Mouse (Mus musculus): ENCODE data around the gene Aldh1a3.

The Aldh1a3 gene

DNA sequence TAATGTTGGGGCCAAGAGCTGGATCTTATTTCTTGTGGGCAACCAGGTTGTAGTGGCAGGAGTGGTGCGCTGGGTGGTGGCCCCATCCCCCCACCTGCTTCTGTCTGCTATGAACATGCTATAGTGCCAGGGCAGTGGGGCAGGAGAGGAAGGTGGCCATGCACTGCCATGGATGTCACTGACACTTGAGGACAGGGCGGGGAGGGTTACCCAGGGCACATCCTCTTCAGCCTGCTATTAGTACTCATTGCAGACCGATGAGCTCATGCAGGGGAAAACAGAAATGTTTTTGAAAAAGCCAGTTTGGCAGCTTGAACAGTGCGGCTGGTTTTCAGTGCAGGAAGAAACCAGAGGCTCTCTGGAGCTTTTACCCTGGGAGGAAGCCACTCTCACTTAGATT is 10.5 kb downstream of the Aldh1a3 start:
- no peak for DNase-seq

- no peak for DNase-seq
Measured at GRCm38 (mm10) chr7:66413093-66413492, 14.2 kb downstream of the Aldh1a3 start.

DNA sequence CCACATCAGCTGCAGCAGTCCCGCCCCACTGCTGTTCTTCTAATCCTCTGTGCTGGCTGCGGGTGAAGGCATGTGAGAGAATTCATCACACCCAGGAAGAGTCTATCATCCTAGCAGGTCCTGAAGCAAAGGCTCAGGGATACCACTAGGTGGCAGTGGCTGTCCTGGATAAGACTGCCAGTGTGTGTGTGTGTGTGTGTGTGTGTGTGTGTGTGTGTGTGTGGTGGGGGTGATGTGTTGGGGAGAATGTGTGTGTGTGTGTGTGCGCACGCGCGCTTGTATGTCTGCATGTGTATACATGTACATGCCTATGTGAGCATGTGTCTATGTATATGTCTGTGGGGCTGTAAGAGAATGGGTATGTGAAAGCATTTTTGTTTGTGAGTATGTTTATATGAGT is 17.9 kb downstream of the Aldh1a3 start:
- DNase-seq: peak; percentile 35

DNA sequence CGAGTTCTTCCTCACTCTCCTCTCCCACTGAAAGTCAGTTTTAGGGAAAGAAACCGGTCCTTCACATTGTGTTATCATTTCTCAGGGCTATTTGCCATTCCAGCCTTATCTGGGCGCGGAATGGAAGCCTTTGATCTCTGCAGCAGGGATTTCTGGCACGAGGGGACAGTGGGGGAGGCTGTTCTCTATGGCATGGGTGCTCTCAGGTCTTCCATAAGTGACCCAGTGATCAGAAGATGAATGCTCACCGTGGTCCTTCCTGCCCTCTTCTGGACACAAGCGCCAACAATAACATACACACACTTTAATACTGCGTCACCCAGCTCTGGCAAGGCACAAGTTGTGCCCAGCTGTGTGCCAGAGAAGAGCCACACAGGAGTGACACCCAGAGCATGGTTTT is 20.3 kb downstream of the Aldh1a3 start:
- DNase-seq: no peak

DNA sequence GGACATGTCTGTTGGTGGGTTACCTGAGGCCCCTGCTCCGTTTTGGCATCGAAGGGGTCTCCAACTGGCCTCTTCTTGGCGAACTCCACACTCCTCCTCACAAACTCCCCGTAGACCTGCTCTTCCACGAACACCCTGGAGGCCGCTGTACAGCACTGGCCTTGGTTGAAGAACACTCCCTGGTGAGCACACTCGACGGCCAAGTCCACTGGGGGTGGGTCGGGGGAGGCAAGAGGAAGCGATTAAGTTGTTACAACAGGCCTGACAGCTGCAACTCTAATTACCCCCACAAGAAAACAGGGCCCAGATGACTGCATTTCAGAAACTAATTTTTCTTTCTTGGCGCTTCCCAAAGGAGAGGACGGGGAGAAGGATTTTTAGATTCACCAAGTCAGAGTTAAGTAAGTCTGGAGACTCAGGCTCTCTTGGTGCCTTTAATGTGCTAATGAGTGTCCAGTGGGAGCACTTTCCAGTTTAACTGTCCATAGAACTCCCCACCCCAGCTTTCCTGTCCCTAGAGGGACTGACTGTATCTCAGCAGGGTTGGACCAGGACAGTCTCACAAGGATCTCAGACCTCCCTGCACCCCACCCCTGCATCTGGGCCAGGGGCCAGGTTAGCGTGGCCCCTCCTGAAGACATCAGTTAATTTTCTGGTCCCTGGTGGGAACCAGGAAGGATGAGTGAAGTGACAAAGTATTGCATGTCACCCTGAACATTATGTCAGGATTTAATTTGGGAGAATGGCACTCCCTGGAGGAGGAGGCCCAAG is 21.2 kb downstream of the Aldh1a3 start:
- no peak for DNase-seq

- no peak for DNase-seq
Measured at GRCm38 (mm10) chr7:66405541-66405940, 21.8 kb downstream of the Aldh1a3 start.

DNA sequence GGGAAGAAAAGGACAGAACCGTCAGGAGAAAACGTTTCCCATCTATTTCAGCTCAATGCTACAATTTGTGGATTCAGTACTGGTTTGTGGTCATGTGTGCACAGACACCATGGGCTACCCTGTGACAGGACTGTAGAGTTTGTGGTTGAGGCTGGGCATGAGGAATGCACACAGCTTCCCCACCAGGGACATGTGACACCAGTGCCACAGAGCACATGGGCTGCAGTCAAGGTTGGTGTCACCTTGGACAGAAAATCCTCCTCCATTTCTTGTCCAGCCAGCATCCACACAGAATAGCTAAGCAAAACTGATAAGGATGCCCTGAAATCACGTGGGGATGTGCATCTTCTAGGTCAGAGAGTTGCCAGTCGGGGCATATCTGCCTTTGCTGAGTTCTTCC is 22.5 kb downstream of the Aldh1a3 start:
- no peak for DNase-seq

GRCm38 (mm10) chr7:66404141-66404540 is 23.2 kb downstream of the Aldh1a3 start:
- no peak for DNase-seq

DNA sequence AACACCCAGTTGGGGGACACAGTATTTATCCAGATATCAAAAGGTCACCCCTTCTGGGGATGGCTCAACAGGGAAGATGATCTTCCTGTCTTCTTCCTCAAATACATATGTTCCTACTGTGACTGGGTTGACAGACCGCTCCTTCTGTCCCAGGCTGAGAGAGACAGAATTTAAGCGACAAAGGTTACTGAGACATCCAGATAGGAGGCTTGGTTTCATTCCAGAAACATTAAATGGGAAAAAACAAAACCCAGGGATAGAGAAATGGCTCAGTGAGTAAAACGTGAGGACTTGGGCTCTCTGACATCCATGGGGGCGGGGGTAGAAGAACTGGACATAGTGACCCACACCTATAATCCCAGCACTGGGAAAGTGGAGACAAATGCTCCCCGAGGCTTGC is 24.4 kb downstream of the Aldh1a3 start:
- DNase-seq: no peak

GRCm38 (mm10) chr7:66401605-66402004 is 25.7 kb downstream of the Aldh1a3 start:
- DNase-seq: no peak

DNA sequence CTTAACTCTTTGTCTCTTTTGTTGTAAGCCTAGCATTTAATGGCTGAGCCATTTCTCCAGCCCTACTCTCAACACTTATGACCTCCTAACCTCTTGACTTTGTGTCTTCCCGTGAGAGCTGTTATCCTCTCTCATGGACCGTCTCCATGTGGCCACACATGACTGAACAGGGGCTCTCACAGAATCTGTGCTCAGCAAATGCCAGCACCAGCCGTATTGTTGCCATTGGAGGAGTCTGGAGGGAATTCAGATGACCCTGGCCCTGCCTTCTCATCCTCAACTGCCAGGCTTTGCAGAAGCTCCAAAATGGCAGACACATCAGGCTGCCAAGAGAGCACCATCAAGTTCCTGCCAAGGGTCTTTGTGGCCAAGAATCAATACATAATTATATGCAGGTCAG is 30.0 kb downstream of the Aldh1a3 start:
- no peak for DNase-seq

GRCm38 (mm10) chr7:66388621-66389532 is 38.4 kb downstream of the Aldh1a3 start:
- peak; percentile 32 for DNase-seq

DNA sequence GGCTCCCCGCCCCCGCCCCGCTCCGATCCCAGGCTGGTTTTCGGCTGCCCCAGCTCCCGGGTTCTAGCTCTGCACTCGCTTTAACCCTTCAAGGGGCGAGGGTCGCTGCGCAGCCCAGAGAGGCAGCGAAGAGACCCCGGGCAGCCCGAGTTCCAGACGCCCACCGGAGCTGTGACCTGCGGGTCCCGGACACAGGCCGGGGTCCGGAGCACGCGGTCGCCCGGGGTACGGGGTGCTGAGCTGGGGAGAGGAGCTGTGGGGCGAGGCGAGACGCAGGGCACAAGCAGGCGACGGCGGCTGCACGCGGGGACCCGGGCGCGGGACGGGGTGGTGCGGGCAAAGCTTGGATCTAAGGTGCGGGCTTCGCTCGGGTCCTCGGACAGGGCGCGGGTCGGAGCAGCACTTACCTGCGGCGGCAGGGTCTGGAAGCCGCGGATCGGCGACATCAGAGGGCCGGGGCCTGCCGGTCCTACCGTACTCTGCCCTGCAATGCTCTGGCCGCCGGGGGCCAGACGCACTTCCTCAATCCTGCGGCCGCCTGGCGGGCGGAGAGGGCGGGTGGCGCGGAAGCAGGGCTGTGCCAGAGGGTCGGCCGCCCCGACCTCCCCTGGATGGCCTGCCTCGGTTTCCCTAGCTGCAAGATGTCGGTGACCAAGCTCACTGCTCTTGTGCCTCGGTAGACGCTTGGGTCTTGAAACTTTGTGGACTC is 39.4 kb downstream of the Aldh1a3 start, which contains the start of gene Lrrk1:
Gene Lrrk1 (minus strand): TSS at position 538 of the 709 bp plus-strand sequence.
- DNase-seq: no peak

DNA sequence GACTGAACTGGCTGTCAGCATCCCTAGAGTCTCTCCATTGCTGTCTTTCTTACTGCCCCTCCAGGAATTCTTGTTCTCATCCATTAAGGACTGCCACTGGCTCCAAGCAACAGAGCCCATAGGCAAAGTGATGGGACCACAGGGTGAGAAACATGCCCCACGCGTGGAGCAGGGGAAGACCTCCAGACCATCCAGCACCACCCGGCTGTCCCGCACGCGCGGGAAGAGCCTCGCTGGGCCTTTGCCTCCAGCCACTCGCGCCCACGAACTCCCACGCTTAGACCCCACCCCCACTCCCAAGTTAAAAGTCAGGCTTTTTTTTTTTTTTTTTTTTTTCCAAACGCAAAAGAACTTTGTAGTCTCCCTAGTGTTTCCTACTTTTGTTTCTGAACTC is 39.9 kb downstream of the Aldh1a3 start:
- no peak for DNase-seq

DNA sequence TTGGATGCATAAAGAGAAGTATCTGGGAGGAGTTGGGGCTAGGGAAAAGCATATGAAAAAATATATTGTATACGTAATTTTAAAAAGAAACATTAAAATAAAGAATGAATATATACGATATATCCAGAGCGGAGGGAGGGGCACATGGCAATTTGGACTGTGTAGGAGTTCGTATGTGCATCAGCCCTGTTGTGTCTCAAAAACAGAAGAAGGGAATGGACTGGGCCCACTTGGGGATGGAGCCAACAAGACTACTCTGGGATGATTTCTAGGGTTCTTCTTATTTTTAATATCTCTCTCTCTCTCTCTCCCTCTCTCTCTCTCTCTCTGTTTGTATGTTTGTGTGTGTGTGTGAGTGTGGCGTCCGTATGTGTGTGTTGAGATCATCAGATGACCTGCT is 40.9 kb downstream of the Aldh1a3 start:
- no peak for DNase-seq

- no peak for DNase-seq
Measured at GRCm38 (mm10) chr7:66385826-66386225, 41.5 kb downstream of the Aldh1a3 start.

DNA sequence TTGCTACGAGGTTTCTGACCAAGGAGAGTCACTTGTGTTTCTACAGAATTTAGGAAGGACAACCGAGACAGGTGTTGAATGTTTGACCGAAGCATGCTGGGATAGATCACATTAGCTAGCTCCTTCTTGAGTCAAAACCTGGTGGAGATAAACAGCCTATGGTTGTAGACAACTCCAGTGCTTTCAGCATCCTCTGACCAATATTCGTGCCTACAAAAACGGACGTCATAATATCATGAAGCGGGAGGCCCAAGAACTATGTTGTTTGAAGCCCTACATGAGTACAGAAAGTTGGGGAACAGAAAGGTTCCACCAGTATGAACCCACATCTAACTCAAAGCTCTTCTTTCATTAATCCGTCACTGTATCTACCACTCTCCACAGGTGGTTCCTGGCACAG is 42.4 kb downstream of the Aldh1a3 start:
- DNase-seq: no peak

DNA sequence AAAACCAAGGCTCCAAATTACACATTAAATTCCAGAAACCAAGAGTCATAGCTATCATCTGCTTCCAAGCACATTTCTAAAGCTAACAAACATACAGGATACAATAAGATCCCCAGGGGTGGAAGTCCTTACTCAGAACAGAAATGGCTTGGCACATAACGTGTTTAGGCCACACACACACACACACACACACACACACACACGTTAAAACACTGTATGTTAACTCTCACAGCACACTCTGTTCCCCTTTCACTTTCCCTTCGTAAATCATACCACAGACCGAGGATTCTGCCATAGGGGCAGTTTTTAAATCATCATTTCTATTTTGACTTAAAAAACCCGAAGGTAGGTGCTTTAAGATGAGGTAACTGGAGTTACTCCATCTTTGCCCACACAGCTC is 43.1 kb downstream of the Aldh1a3 start:
- no peak for DNase-seq

GRCm38 (mm10) chr7:66376560-66376959 is 50.8 kb downstream of the Aldh1a3 start:
- no peak for DNase-seq

GRCm38 (mm10) chr7:66375736-66376135 is 51.6 kb downstream of the Aldh1a3 start:
- no peak for DNase-seq

DNA sequence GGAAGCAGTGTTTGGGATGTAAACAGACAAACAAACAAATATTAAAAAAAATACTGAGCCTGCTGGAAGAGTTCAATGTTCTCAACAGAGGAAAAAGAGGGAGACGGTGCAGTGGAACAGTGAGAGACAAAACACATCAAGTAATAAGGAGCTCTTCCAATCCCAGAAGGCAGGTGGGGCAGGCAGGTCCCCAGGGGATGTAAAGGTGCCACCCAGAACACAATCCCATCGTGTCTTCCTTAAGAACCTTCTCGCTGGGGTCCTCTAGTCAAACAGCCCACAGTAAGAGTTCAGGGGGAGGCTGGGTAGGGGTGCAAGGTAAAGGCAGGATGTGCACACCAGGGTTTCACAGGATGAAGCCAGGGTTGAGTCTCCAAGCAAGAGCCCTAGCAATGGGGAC is 53.9 kb downstream of the Aldh1a3 start:
- DNase-seq: no peak

GRCm38 (mm10) chr7:66370970-66371369 is 56.3 kb downstream of the Aldh1a3 start:
- no peak for DNase-seq

DNA sequence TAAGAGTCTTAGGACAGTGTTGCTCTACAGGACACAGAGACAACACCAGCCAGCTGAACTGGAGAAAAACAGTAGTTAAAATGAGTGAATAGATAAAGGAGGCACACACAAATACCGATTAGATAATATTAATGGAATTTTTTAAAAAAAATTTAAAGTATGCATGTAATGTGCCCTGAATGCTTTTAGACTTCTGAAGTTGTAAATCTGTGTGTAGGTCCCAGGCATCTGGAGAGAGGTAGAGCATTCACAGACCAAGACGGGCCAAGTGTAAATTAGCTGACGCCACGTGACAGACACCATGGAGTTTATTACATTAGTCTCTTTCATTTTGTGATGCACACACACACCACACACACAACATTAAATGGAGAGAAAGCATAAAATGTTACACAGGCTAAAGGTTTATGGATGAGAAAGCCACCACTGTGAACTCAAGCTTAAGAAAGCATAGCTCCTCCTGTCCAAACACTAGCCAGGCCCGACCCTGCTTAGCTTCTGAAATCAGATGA is 57.3 kb downstream of the Aldh1a3 start:
- DNase-seq: no peak
